Mouse (Mus musculus) liver (tissue): ENCODE results near the gene Dapk1.

Source experiments
- DNase-seq: peaks from one replicate; pipeline ENCODE4 v3.0.0-alpha.2; 2020; ENCODE audit warnings: mixed read lengths

Dapk1 gene

GRCm38 (mm10) chr13:60743381-60744077 lies 141.8 kb downstream of the Dapk1 start:
- DNase-seq, result peak; percentile 77

- peak; percentile 92 for DNase-seq
Observed at GRCm38 (mm10) chr13:60744078-60744460, 142.3 kb downstream of the Dapk1 start.

- no peak for DNase-seq
Observed at GRCm38 (mm10) chr13:60744736-60745135, 143.0 kb downstream of the Dapk1 start.

- DNase-seq, result peak; percentile 62
Observed at GRCm38 (mm10) chr13:60745358-60745757, 143.6 kb downstream of the Dapk1 start.

- DNase-seq, result peak; percentile 65
Observed at GRCm38 (mm10) chr13:60746271-60746670, 144.5 kb downstream of the Dapk1 start.

- no peak for DNase-seq
Observed at GRCm38 (mm10) chr13:60747201-60747600, 145.5 kb downstream of the Dapk1 start.

DNA sequence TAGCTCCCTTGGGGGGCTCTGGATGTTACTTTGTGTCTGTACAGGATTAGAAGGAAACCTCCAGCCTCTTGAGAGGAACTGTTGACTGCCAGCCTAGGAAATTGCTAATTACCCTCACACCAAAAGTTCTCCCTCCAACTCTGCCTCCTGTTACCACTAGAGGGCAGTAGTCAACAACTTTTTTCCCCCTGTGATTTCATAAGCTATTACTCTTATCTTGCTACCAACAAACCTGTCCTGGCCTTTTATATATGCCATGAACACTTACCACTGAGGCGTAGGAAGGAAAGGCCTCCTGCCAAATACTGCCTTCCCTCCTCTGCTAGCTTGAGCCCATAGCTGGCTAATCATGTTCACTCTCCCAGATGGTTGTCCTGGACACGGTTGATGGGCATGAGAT lies 146.8 kb downstream of the Dapk1 start:
- no peak for DNase-seq

DNA sequence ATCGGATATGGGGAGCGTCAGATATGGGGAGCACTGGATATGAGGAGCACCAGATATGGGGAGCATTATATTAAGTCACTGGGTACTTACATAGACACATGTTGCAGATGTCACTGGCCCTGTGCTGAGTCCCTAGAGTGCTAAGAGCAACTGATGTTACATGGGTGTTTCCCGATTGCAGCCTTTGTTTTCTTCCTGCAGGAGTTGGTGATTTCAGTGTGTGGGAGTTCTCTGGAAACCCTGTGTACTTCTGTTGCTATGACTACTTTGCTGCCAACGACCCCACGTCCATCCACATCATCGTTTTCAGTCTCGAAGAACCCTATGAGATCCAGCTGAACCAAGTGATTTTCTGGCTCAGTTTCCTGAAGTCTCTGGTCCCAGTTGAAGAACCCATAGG lies 149.2 kb downstream of the Dapk1 start:
- DNase-seq, result no peak

- no peak for DNase-seq
Observed at GRCm38 (mm10) chr13:60753216-60753615, 151.5 kb downstream of the Dapk1 start.

DNA sequence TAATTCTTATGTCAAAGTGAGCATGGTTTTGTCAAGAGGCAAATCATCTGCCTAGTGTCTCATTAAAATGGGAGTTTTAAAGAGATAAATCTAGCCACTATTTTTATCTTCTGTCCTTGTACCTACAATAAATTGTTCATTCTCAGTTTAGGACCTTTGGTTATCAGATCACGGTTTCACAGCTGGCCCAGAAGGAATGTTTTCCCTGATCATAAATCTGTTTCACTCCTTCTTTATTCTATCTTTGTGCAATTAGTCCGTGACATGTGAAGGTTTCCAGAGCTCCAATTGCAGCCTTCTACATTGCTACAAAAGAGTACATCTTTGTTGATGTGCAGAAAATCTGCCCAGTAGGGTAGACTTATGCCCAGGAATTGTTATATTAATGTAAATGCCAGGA lies 153.5 kb downstream of the Dapk1 start:
- DNase-seq, result no peak

GRCm38 (mm10) chr13:60757292-60757691 lies 155.5 kb downstream of the Dapk1 start:
- no peak for DNase-seq

DNA sequence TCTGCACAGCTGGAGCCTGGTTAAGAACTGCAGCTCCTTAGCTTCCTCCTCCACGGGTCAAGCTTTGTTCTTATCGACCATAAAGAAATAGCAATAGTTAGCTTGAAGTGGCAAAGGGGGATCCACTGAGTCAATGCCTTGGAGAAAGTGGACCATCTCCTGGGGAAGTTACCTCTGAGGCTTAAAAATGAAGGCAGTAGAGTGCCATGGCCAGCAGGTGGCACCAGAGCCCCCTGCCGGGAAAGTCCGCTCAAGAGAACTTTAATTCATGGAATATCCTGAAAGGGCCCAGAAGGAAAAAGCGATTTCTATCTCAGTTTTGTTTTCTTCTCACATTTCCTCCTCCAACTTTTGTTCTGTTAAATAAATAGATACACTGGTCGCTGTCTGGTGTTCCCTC lies 157.4 kb downstream of the Dapk1 start:
- no peak for DNase-seq

GRCm38 (mm10) chr13:60760392-60760791 lies 158.6 kb downstream of the Dapk1 start:
- no peak for DNase-seq

GRCm38 (mm10) chr13:60761161-60761560 lies 159.4 kb downstream of the Dapk1 start:
- no peak for DNase-seq

DNA sequence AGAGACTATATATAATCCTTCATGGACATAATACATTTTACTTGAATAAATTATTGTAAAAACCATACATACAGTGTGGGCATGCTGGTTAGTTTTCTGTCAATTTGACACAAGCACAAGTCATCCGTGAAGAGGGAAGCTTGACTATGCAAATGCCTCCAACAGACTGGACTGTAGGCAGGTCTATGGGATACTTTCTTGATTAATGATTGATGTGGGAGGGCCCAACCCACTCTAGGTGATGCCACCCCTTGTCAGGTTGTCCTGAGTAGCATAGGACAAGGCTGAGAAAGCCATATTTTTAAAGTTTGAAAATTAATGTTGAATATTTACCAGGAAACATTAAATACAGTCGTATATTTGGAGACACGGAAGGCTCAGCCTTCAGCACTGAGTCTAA lies 178.8 kb downstream of the Dapk1 start:
- no peak for DNase-seq

DNA sequence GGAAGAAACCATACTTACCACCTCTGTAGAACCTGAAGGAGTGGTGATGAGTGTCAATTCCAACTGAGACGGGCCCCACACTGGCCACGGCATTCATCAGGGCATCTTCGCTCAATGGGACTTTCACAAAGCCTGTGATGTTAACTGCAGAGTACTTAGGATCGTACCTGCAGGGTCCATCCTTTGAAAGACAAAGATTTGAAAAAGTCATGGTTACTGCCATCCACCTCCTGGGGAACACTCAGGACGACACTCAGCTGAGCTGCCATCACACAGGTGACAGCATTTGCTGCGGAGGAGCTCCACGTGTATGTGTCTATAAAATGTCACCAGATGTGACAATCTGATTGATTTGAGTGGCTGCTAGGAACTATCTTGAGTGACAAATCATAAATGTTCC lies 181.6 kb downstream of the Dapk1 start:
- no peak for DNase-seq

DNA sequence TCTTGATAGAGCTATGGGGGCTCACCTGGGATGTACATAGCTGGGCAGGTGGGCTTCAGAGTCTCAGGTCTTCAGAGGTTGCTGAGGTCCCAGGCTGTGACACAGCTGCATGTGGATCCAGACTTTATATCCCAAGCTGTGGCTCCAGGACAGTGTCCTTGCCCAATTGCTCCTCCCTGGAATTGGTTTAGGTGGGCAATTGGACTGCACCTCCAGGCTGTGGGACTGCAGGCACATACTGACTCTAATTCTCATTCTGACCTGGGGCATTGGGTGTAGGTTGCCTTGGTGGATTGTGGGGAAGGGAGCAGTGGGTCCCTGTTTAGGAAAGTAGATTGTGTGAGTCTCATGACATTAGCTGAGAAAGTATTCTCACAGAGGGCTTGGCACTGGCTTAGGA lies 184.5 kb downstream of the Dapk1 start, which contains the start of gene BC051665:
BC051665 (minus strand) TSS at position 101 of the 400 bp plus-strand sequence.
- no peak for DNase-seq

DNA sequence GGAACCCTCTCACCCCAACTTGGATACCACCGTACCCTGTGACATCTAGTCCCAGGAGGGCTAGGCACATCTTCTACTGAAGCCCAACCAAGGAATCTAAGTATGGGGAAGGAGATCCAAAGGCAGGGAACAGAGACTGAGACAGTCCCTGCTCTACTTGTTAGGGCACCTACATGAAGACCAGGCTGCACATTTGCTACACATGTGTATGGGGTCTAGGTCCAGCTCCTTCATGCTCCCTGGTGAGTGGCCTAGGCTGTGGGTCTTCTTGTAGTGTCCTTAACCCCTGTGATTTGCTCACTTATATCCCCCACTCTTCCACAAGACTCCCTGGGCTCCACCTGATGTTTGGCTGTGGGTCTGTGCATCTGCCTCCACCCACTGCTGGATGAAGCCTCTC lies 187.7 kb downstream of the Dapk1 start:
- no peak for DNase-seq

DNA sequence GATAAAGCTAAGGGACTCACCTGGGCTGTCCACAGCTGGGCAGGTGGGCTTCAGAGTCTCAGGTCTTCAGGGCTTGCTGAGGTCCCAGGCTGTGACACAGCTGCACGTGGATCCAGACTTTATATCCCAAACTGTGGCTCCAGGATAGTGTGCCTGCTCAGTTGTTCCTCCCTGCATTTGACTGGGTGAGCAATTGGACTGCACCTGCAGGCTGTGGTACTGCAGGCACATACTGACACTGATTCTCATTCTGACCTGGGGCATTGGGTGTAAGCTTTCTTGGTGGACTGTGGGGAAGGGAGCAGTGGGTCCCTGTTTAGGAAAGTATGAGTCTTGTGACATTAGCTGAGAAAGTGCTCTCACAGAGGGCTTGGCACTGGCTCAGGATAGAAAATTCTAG lies 201.0 kb downstream of the Dapk1 start, which contains the start of gene Ctsll3:
Ctsll3 (minus strand) TSS at position 101 of the 400 bp plus-strand sequence.
- DNase-seq, result no peak

DNA sequence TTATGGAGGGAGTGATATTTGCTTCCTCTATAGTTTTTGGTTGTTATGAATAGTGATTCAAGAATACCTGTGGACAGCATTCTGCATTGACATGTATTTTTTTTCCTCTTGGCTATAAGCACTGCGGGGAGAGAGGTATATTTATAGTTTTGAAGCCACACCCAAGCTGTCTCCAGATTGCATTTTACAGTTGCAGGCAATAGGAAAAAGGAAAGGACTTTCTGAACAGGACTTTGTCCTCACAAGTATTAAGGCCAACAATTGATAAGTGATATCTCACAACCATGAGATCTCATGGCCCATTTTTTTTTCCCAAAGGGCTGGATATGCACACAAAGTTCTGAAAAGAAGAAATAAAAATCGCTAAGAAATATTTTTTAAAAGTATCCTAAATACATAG lies 207.9 kb downstream of the Dapk1 start:
- DNase-seq, result no peak

DNA sequence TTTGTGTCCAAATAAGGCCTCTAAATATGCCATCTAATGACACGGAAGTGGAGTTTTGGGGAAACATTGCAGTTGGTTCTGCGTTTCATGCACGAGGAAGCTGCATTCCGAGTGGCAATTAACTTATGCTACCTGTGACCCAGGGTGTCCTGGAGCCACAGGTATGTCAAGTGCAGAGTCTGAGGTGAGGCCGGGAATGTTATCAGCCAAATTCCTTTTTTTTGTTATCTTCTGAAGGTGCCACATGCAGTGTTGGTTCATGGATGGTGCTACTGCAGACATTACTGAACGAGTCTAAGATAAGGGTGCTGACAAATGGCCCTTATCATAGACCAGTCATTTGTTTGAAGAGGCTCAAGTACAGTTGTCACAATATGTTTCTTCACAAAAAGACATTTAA lies 211.0 kb downstream of the Dapk1 start:
- no peak for DNase-seq
